Mouse (Mus musculus) left cerebral cortex, adult 2 months (tissue): ENCODE results near the gene Ints7. TPM values are rescaled to one million over a fixed set of nuclear protein-coding genes. Genes with fewer than 3 reads are reported as not detected.

Source experiments
- DNase-seq, 2 experiments: peaks; one replicate each; pipeline ENCODE4 v3.0.0; 2021 to 2022; ENCODE audit warnings: low spot score in 2 of 2, mixed read lengths in 1 of 2; ENCODE audit errors: extremely low spot score in 1 of 2
- H3K27ac ChIP-seq: fragments of 200-600 bp; 2 replicates; pipeline ENCODE4 v1.8.1; 2022
- H3K4me3 ChIP-seq: fragments of 200-600 bp; 2 replicates; pipeline ENCODE4 v1.8.1; 2022
- CTCF ChIP-seq: fragments of 200-600 bp; IDR thresholded peaks from 2 replicates; pipeline ENCODE4 v1.8.1; 2022; ENCODE audit warnings: antibody characterized with exemption, mild to moderate bottlenecking, moderate library complexity
- intact Hi-C: fragments of 180-260 bp; cut with DNase I; formaldehyde crosslinking; loops from one replicate; pipeline ENCODE4 v1.15.1; 2025
- total RNA-seq, 2 experiments: library from RNA; stranded (reverse); gene quantifications; 2 replicates each; pipeline ENCODE4 v1.2.3; 2021

Gene Ints7
- total RNA-seq, 2 experiments from 2014 or later, result 32.7 to 34.9 TPM

GRCm38 (mm10) chr1:191616245-191616644 is 40.8 kb downstream of the Ints7 start:
- TF ChIP-seq CTCF, result no peak
- Histone ChIP-seq H3K4me3 (no peak overlapping the region), H3K27ac (no peak overlapping the region)
- DNase-seq, result no peak
- intact Hi-C loops, result no loop called here

- no peak for TF ChIP-seq CTCF
- intact Hi-C loops, result no loop called here
- H3K27ac ChIP-seq, result no peak overlapping the region
- DNase-seq, result no peak
- no peak overlapping the region for H3K4me3 ChIP-seq
Measured at GRCm38 (mm10) chr1:191617589-191617988, 42.2 kb downstream of the Ints7 start.

DNA sequence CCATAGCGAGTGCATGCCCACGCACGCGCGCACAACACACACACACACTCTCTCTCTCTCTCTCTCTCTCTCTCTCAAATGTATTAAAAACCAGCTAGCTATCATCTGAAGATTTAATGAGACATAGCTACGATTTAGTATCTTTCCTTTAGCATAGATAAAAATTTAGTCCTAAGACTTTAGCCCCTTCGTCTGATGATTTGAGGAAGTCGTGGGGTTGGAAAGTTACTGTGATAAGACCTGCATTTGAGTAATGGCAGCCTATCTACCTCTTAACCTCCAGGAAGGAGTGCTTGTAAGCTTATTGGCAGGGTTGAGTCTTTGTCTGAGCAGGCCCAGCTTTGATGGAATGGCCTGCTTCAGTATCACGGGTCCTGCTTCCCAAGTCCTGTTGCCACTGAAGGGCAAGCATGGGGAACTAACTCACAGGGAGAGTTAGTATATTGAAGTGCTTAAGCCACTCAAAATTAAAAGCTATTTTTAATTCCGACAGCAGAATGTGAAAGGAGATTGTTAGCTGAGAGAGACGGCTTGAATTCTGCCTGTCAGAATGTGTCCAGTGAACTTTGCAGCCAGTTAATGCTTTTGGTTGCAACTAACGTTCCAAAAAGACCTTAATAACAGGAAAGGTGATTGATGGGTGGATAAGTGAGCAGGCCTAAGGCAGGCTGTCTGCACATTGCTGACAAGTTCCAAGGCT is 42.8 kb downstream of the Ints7 start:
- no peak for DNase-seq
- intact Hi-C loops, result no loop called here
- TF ChIP-seq CTCF, result no peak
- Histone ChIP-seq H3K27ac (no peak overlapping the region), H3K4me3 (no peak overlapping the region)

- intact Hi-C loops, result no loop called here
- TF ChIP-seq CTCF, result no peak
- H3K4me3 ChIP-seq, result no peak overlapping the region
- H3K27ac ChIP-seq, result no peak overlapping the region
- no peak for DNase-seq
Measured at GRCm38 (mm10) chr1:191621096-191621495, 45.7 kb downstream of the Ints7 start.

DNA sequence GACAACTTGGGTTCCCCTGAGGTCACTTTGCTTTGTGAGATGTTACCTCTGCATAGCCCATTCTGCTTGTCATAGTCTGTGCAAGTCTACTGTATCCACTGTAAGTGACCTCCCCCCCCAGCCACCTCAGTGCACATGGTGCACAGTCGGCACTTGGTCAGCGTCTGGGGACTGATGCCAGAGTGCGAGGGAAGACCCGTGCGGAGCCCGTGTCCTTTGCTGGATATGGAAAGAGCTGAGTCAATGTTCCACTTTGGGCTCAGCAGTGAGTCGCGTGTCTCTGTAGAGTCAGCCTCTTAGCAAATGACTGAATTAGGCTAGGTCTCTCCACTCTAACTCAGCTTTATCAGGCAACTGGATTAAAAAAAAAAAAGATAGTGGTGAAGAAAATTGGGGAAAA is 47.4 kb downstream of the Ints7 start:
- Histone ChIP-seq H3K4me3 (no peak overlapping the region), H3K27ac (no peak overlapping the region)
- intact Hi-C loops, result no loop called here
- DNase-seq, result peak; percentile 17 to 39
- TF ChIP-seq CTCF, result no peak

DNA sequence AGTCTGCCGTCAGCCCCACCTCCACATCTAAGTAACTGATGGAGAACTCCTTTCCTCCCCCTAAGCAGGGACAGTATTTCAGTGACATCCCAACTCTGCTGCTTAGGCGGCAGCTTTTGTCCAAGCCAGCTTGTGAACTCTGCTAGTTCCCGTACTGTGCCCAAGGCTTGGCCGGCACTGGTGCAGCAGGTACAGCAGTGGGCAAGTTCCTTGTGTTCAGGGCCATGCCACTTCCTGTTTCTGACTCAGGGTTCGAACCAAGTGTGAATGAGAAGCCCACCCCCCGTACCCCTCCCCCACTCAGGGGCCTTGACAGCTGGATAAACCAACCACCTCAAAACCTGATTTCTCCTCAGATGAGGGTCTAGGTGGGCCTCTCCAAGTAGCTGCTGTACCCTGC is 49.1 kb downstream of the Ints7 start:
- Histone ChIP-seq H3K4me3 (no peak overlapping the region), H3K27ac (no peak overlapping the region)
- no peak for TF ChIP-seq CTCF
- intact Hi-C loops, result no loop called here
- no peak for DNase-seq

GRCm38 (mm10) chr1:191625026-191625425 is 49.6 kb downstream of the Ints7 start:
- no peak for DNase-seq
- H3K4me3 ChIP-seq, result no peak overlapping the region
- H3K27ac ChIP-seq, result no peak overlapping the region
- TF ChIP-seq CTCF, result no peak
- intact Hi-C loops, result no loop called here

DNA sequence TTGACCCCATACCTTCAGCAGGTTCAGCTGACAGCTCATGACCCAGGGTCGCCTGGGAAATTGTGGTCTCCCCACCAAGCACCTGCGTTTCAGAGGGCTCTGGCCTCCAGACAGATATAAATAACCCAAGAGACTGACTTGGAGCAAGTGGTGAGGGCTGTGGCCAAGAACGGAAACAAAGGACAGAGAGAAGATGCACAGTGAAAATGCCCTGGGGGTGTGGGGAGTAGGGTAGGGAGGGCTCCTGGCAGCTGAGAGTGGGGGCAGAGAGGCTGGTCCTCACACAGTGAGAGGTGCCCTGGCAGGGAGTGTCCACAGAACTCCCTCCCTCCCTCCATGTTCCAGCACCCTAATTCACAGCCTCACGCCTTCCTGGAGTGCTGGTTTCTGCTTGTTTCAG is 50.2 kb downstream of the Ints7 start:
- no peak for DNase-seq
- intact Hi-C loops, result no loop called here
- H3K4me3 ChIP-seq, result no peak overlapping the region
- TF ChIP-seq CTCF, result no peak
- H3K27ac ChIP-seq, result no peak overlapping the region

DNA sequence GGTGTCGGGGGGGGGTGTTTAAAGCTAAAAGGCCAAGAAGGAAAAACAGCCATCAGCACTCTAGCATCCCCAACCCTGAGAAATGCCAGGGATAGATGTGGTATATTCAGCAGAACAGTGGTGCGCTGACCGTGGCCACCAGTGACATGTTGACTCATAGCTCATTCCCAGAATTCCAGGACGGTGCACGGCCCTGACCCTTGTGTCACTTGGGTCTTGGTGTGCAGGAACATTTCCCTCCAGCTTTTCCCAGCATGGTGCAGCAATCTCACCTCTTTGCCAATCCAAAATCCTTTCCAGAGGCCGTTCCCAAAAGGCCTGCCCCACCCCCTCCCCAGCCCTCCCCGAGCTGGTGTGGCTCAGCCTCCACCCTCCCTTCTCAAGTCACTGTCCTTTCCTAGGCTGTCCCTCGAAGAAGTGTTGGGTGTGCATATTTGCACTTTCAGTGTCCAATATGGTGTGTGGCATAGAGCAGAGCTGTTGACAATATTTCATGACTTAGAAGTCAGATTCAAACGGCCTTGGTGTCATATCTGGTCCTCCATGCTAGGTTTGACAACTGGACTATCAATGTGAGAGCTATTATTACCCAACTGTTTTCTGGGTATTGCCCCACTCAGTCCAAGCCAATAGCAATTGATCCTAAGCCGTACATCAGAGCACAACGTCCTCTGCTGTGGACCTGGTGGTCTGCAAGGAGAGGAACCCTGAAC is 53.2 kb downstream of the Ints7 start:
- no peak for TF ChIP-seq CTCF
- Histone ChIP-seq H3K4me3 (no peak overlapping the region), H3K27ac (no peak overlapping the region)
- no peak for DNase-seq
- intact Hi-C loops, result no loop called here

DNA sequence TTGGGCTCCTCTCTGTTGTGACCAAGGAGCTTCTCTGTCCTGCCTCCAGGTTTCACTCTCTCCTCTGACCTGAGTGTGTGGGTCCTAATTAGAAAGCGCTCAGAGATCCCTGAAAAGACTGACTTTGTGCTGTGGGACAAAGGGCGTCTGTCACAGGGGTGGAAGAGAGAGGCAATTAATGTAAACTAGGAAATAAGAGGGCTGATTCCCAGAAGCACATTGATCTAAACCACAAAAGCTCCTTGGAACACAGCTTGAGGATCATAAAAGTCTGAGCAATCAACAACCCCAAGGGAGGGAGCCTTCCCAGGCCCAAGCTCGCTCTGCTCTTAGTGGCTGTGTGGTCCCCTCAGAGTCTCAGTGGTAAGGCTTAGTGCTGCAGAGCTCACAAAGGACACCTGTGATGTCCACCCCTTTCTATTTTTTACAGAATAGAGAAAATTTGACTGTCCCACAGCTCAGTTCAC is 53.8 kb downstream of the Ints7 start:
- no peak for DNase-seq
- no peak for TF ChIP-seq CTCF
- Histone ChIP-seq H3K4me3 (no peak overlapping the region), H3K27ac (no peak overlapping the region)
- intact Hi-C loops, result no loop called here

GRCm38 (mm10) chr1:191632511-191633095 is 57.2 kb downstream of the Ints7 start:
- intact Hi-C loops, result no loop called here

DNA sequence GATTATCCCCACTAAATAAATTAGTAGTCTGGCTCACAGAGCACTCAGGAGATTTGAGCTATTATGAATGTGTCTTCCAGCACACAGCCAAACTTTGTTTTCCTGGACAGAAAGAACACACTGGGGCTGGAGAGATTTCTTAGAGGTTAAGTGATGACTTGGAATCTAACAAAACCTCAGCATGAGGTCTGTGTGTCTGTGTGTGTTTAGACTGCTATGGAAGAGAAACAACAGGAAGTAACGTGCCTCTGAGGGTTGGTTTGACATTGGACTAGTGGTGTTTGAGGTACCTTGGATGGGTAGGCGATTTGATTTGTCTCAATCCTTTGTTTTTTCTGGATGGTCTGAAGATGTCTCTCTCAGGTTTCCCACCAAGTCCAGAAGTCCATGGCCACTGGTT is 58.7 kb downstream of the Ints7 start:
- no peak for DNase-seq
- Histone ChIP-seq H3K4me3 (no peak overlapping the region), H3K27ac (no peak overlapping the region)
- intact Hi-C loops, result no loop called here
- TF ChIP-seq CTCF, result no peak

More at GRCm38 (mm10) chr1:191632511-191633095, 57.2 kb downstream of the Ints7 start:
- Histone ChIP-seq H3K4me3 (no peak overlapping the region), H3K27ac (no peak overlapping the region)
- DNase-seq, result no peak
- no peak for TF ChIP-seq CTCF
